Mouse (Mus musculus) spleen, adult 2 months (tissue): ENCODE measurements around the gene Ppm1h.

Experiments used
- CTCF ChIP-seq: fragments of 200-500 bp; IDR thresholded peaks from 2 replicates; pipeline ENCODE4 v1.5.1; 2011; ENCODE audit warnings: mild to moderate bottlenecking, inconsistent platforms; ENCODE audit not compliant: insufficient read depth, insufficient read length, insufficient replicate concordance; ENCODE audit errors: extremely low read depth
- POLR2A ChIP-seq: fragments of 200-500 bp; IDR thresholded peaks from 2 replicates; pipeline ENCODE4 v1.6.1; 2011; ENCODE audit warnings: low read depth, low read length, inconsistent platforms

DNA sequence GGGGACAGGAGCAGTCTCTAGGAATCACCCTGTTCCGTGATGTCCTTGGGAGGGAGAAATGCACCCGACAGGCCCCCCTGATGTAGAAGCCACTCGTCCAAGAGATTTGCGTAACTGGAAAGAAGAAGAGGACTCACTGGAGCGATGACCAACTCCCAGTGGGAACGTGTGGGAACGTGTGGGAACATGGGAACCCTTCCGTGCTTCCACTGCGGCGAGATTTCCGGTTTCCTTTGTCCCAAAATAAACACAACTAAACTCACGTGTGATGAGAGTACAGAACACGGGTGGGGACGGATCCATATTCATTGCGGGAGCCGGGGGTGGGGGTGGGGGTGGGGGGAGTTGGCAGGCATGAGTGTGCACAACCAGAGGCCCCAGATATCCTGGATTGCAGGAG is 281.7 kb downstream of the Ppm1h start:
- no peak for TF ChIP-seq CTCF
- TF ChIP-seq POLR2A, result no peak
